Mouse (Mus musculus) liver, postnatal 0 days (tissue): ENCODE results near the gene Vps53. TPM values are rescaled to one million over a fixed set of nuclear protein-coding genes. Genes with fewer than 3 reads are reported as not detected.

Experiments
- ATAC-seq: fragments of 200-750 bp; cut with Nextera tagmentation; 2 replicates; pipeline ENCODE4 v1.8.0; 2017; ENCODE audit warnings: mild to moderate bottlenecking, moderate library complexity
- DNase-seq: peaks from one replicate; pipeline ENCODE4 v3.0.0-alpha.2; 2016
- H3K27ac ChIP-seq: fragments of 300-500 bp; sonication (generic); 2 replicates; pipeline ENCODE4 v1.5.1; 2014; ENCODE audit warnings: antibody characterized with exemption, moderate library complexity, mild to moderate bottlenecking, low read depth
- H3K27me3 ChIP-seq: fragments of 300-500 bp; sonication (generic); 2 replicates; pipeline ENCODE4 v1.6.1; 2014; ENCODE audit warnings: low read length, control low read depth, mixed read lengths; ENCODE audit not compliant: insufficient read depth
- H3K36me3 ChIP-seq: fragments of 300-500 bp; sonication (generic); replicated peaks from 2 replicates; pipeline ENCODE4 v1.6.1; 2014; ENCODE audit warnings: mild to moderate bottlenecking, control low read depth, low read length, moderate library complexity, mixed read lengths; ENCODE audit not compliant: insufficient read depth
- H3K4me1 ChIP-seq: fragments of 300-500 bp; sonication (generic); 2 replicates; pipeline ENCODE4 v1.6.1; 2014; ENCODE audit warnings: antibody characterized with exemption, mild to moderate bottlenecking, control low read depth; ENCODE audit not compliant: insufficient read depth
- H3K4me2 ChIP-seq: fragments of 300-500 bp; sonication (generic); 2 replicates; pipeline ENCODE4 v1.6.1; 2014; ENCODE audit warnings: low read depth, mild to moderate bottlenecking, low read length, moderate library complexity, mixed read lengths
- H3K4me3 ChIP-seq: fragments of 300-500 bp; sonication (generic); 2 replicates; pipeline ENCODE4 v1.5.1; 2014; ENCODE audit warnings: low read depth, low read length
- H3K9ac ChIP-seq: fragments of 300-500 bp; sonication (generic); replicated peaks from 2 replicates; pipeline ENCODE4 v1.6.1; 2014; ENCODE audit warnings: mild to moderate bottlenecking, moderate library complexity
- H3K9me3 ChIP-seq: fragments of 300-500 bp; sonication (generic); 2 replicates; pipeline ENCODE4 v1.6.1; 2016; ENCODE audit warnings: mild to moderate bottlenecking, control low read depth, low read length, mixed read lengths
- CTCF ChIP-seq: sonication (generic); IDR thresholded peaks from 2 replicates; pipeline ENCODE4 v1.5.1; 2016; ENCODE audit warnings: antibody characterized with exemption, low read depth
- EP300 ChIP-seq: IDR thresholded peaks from 2 replicates; pipeline ENCODE4 v1.6.1; 2016; ENCODE audit warnings: antibody characterized with exemption, low read depth, mild to moderate bottlenecking
- WGBS: fragments of 180-500 bp; shearing (Covaris S2); extraction: QIAGEN DNeasy Blood & Tissue Kit; methylation state at CpG from one replicate; pipeline ENCODE4 v1.1.7; 2014; ENCODE audit not compliant: insufficient replicate concordance; 5-methylcytosine and 5-hydroxymethylcytosine counted together
- polyA plus RNA-seq: library from polyadenylated mRNA; unstranded; fragments of >200 nt; fragmentation: Nextera tagmentation; extraction: Ambion mirVana; gene quantifications from 2 replicates; pipeline ENCODE4 v1.2.1, GENCODE M21; 2015

Vps53 gene
- polyA plus RNA-seq, 1 experiment from 2014 or later, result 16.2 TPM

DNA sequence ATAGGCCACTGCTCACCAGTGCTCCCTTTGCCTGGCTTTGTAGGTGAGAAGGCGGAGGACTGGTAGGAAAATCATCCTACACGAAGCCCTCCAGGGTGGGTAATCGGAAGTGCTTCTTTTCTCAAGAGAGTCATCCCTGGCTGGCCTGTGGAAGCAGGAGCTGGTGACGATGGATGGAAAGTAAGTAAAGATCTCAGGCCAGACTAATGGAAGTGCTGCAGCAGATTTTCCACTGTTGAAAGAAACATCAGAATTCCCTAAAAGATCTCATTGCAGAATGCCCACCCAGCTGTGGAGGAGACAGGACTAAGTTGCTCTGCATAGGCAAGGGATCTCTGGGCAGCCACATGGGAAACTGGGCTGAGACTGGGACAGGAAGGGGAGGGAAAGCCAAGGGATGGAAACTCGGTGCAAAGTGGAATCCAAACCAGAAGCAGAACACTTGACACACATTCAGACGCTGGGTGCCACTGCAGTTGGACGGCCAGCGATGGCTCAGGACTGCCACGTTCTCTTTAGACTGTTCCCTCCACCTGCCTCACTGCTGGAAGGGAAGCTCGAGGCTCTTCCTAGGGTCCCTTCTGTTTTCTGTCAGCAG lies 137.3 kb downstream of the Vps53 start:
- H3K27ac ChIP-seq, result no peak overlapping the region
- H3K36me3 ChIP-seq, result peaks cover 5% of the 10 kb centered on the region; the same call in 1 of the 2 replicates
- TF ChIP-seq EP300 (no peak), CTCF (no peak)
- 71% methylated on average over 10 of the region's 10 CpGs for WGBS
- H3K27me3 ChIP-seq, result no peaks in the 10 kb centered on the region
- ATAC-seq, result no peak
- H3K4me3 ChIP-seq, result no peak overlapping the region
- no peak for DNase-seq
- H3K9me3 ChIP-seq, result no peaks in the 10 kb centered on the region
- no peak overlapping the region for H3K4me2 ChIP-seq
- H3K4me1 ChIP-seq, result no peaks in the 10 kb centered on the region
- no peak overlapping the region for H3K9ac ChIP-seq

DNA sequence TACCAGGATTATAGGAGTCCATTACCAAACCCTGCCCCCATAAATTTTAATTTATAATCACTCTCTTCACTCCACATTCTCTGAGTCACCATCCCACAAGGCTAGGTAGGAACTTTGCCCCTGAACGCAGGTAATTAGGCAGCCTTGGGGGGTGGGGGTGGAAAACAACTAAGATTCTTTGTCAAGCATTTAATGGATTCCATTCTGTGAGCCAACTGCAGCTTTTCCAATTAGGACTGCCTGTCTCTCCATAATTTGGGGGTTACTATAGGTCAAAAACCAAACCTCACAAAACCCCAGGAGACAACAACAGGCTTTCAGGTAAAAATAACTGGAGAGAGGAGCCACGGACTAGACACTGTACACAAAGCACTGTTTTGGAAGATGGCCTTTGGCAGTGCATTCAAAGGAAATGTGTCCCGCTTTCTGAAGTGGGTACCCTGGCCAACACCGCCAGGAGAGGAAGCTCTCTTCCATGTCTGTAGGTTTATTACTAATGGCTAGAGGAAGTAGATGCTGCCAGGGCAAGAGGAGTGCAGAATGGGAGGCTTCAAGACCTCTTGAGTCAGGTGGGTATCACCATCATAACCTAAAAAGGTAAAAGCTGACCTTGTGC lies 138.6 kb downstream of the Vps53 start:
- DNase-seq (no peak), ATAC-seq (no peak)
- no peaks in the 10 kb centered on the region; the same call in 1 of the 2 replicates for H3K36me3 ChIP-seq
- no peaks in the 10 kb centered on the region for H3K27me3 ChIP-seq
- TF ChIP-seq EP300 (no peak), CTCF (no peak)
- 66% methylated on average over 4 of the region's 4 CpGs for WGBS
- no peak overlapping the region for H3K4me2 ChIP-seq
- H3K4me1 ChIP-seq, result no peaks in the 10 kb centered on the region
- no peak overlapping the region for H3K9ac ChIP-seq
- H3K9me3 ChIP-seq, result no peaks in the 10 kb centered on the region
- no peak overlapping the region for H3K4me3 ChIP-seq
- H3K27ac ChIP-seq, result no peak overlapping the region

DNA sequence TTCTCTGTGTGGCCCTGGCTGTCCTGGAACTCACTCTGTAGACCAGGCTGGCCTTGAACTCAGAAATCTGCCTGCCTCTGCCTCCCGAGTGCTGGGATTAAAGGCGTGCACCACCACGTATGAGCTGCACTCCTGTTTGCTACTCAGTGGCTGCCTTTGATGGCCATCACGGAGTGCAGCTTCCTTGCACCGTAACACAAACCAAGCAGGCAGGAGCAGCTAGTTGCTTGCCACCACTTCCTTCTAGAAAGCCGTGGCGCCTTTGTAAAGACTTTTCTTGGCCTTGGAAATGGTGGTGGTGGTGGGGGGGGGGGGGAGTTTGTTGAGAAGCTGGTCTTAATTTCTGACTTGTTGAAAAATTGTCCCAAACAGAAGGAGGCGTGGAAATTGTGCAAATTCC lies 139.3 kb downstream of the Vps53 start:
- no peak for ATAC-seq
- H3K27me3 ChIP-seq, result no peaks in the 10 kb centered on the region
- 43% methylated on average over 8 of the region's 8 CpGs for WGBS
- H3K9ac ChIP-seq, result no peak overlapping the region
- no peak overlapping the region for H3K4me2 ChIP-seq
- H3K4me1 ChIP-seq, result no peaks in the 10 kb centered on the region
- H3K4me3 ChIP-seq, result no peak overlapping the region
- no peaks in the 10 kb centered on the region for H3K36me3 ChIP-seq
- H3K27ac ChIP-seq, result no peak overlapping the region
- no peak for TF ChIP-seq CTCF
- no peak for DNase-seq
- H3K9me3 ChIP-seq, result no peaks in the 10 kb centered on the region

DNA sequence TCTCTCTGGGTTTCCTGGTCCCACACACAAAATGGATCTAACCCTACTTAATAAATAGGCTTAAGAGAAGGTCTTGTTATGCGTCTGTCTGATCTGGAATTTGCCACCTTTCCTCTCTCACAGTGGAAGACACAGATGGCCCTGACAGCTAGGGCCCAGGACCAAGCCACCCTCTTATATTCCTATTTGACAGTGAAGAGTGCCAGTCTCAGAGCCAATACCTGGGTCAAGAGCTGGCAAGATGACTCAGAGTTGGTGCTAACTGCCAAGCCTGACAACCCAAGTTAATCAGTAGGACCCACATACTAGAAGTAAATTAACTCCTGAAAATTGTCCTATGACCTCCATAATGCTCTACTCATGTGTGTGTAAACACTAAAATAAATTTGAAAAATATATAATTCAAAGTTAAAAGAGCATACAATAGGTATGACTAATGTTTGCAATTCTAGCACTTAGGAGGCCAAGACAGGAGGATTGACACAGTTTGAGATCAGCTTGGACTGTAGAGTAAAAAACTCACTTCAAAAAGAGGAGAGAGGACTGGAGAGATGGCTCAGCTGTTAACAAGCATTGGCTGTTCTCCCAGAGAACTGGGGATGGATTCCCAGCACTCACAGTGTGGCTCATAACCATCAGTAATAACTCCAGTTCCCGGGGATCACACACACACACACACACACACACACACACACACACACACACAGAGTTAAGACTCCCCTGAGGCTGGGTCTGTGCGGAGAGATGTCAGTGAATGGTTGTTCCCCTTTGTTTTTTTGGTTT lies 140.0 kb downstream of the Vps53 start:
- H3K9me3 ChIP-seq, result no peaks in the 10 kb centered on the region
- DNase-seq, result no peak
- no peak overlapping the region for H3K4me2 ChIP-seq
- TF ChIP-seq EP300 (no peak), CTCF (no peak)
- H3K4me1 ChIP-seq, result no peaks in the 10 kb centered on the region
- WGBS, result 80% methylated on average over 3 of the region's 3 CpGs
- no peak overlapping the region for H3K4me3 ChIP-seq
- no peak overlapping the region for H3K27ac ChIP-seq
- H3K36me3 ChIP-seq, result no peaks in the 10 kb centered on the region
- no peaks in the 10 kb centered on the region for H3K27me3 ChIP-seq
- ATAC-seq, result no peak
- H3K9ac ChIP-seq, result no peak overlapping the region

DNA sequence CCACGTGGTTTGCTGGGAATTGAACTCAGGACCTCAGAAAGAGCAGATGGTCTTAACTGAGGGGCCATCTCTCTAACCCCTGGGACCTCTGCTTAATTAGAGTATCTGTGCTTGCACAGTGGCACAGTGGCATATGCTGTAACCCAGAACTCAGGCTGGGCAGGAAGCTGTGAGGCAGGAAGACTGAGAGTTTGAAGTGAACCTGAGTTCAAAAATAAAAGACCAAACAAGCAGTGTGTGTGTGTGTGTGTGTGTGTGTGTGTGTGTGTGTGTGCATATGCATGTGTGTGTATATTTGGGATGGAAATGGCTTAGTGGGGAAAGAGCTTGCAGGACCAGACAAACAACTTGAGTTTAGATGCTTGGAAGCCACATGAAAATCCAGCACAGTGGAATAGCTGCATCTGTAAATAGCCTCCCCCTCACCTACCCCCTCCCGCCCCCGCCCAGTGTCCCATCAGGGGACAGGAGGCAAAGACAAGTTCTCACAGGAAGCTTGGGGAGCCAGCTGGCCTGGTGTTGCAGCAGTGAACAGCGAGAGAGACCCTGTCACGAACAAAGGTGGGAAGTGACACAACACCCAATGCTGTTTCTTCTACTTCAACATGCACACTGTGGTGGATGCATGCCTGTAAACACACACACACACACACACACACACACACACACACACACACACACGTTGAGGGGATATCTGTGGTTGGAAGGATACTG lies 141.7 kb downstream of the Vps53 start:
- Histone ChIP-seq H3K27me3 (no peaks in the 10 kb centered on the region), H3K4me1 (peaks cover 2% of the 10 kb centered on the region), H3K9me3 (no peaks in the 10 kb centered on the region), H3K9ac (no peak overlapping the region), H3K36me3 (no peaks in the 10 kb centered on the region), H3K4me3 (no peak overlapping the region), H3K27ac (no peak overlapping the region), H3K4me2 (no peak overlapping the region)
- no peak for DNase-seq
- ATAC-seq, result no peak
- WGBS, result 39% methylated on average over 6 of the region's 6 CpGs
- TF ChIP-seq EP300, result no peak
- TF ChIP-seq CTCF, result no peak

DNA sequence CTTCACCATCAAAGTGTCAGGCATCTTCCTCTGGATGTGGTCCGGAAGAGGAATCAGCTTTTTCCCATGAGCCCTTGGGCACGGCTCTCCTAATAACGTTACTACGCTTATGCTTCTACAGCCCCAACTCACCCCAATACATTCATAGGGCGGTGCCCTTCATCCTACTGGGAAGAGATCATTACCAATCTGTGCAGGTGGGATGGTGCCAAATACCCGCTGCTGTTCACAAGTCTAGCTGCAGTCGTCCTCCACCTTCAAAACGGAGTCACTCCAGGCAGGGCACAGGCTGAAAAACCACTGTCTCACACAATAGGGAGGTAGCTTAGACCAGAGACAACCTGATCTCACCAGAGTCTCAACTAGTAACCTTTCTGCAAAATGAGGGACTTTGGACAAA lies 144.3 kb downstream of the Vps53 start:
- TF ChIP-seq CTCF (no peak), EP300 (no peak)
- no peak overlapping the region for H3K27ac ChIP-seq
- no peaks in the 10 kb centered on the region for H3K27me3 ChIP-seq
- ATAC-seq (no peak), DNase-seq (no peak)
- no peaks in the 10 kb centered on the region for H3K9me3 ChIP-seq
- no peak overlapping the region for H3K9ac ChIP-seq
- peaks cover 7% of the 10 kb centered on the region for H3K4me1 ChIP-seq
- H3K4me3 ChIP-seq, result no peak overlapping the region
- H3K4me2 ChIP-seq, result no peak overlapping the region
- WGBS, result 81% methylated on average over 8 of the region's 8 CpGs
- no peaks in the 10 kb centered on the region for H3K36me3 ChIP-seq
